Mouse (Mus musculus) gastrocnemius, adult 2 months (tissue): Measurements from ENCODE around the gene 1700029I15Rik. TPM values are rescaled to one million over a fixed set of nuclear protein-coding genes. Genes with fewer than 3 reads are reported as not detected.

Experiments used
- DNase-seq: peaks from one replicate; pipeline ENCODE4 v3.0.0; 2022
- H3K27ac ChIP-seq: fragments of 200-600 bp; 2 replicates; pipeline ENCODE4 v1.8.1; 2022; ENCODE audit warnings: mild to moderate bottlenecking
- H3K4me3 ChIP-seq: fragments of 200-600 bp; 2 replicates; pipeline ENCODE4 v1.8.1; 2022; ENCODE audit warnings: mild to moderate bottlenecking, moderate library complexity
- CTCF ChIP-seq: fragments of 200-600 bp; IDR thresholded peaks from 2 replicates; pipeline ENCODE4 v1.8.1; 2022; ENCODE audit warnings: antibody characterized with exemption, mild to moderate bottlenecking, moderate library complexity
- intact Hi-C: fragments of 180-260 bp; cut with DNase I; formaldehyde crosslinking; loops from one replicate; pipeline ENCODE4 v1.15.1; 2025
- total RNA-seq, 2 experiments: library from RNA; stranded (reverse); gene quantifications; 2 replicates each; pipeline ENCODE4 v1.2.3; 2021

Gene 1700029I15Rik
- total RNA-seq, 2 experiments from 2014 or later, result 0.69 to 1.1 TPM

DNA sequence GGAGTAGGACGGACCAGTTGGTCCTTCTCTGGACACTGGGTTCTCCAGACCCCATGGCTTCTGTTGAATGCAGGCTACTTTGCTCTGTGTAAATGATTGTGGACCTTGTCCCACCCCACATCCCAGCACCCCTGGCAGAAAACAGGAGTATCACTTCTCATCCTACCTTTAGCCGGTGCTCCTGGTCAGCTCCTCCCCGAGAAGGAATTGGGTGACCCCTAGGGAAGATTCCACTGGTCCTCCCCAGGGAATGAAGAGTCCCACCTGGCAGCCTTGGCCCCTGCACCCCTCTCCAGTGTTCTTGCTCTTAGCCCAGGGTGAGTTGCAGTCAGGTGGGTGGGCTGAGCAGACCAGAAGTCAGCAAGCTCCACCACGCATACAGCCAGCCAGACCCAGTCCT, 18.3 kb upstream of the 1700029I15Rik start:
- Histone ChIP-seq H3K27ac (no peak overlapping the region), H3K4me3 (no peak overlapping the region)
- TF ChIP-seq CTCF, result no peak
- no peak for DNase-seq
- intact Hi-C loops, result no loop called here

DNA sequence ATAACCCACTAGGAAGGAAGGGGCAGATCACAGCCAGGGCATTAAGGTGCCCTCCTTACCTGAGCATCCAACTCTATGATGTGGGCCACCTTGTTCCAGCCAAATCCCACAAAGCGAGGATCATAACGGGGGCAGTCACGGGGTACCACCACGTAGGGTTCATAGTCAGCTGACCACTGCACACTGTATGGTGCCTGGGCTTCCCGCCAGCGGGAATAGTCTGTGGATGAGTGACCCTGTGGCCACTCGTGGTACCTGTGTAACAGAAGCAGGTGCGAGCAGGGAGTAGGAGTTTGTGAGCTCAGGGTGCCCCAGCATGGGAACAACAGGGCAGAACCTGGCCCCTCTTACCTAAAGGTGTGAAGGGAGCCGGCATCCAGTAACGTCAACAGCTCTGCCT, 16.8 kb upstream of the 1700029I15Rik start:
- intact Hi-C loops, result no loop called here
- no peak for TF ChIP-seq CTCF
- Histone ChIP-seq H3K27ac (no peak overlapping the region), H3K4me3 (no peak overlapping the region)
- DNase-seq, result no peak

- TF ChIP-seq CTCF, result no peak
- intact Hi-C loops, result no loop called here
- H3K4me3 ChIP-seq, result no peak overlapping the region
- DNase-seq, result no peak
- H3K27ac ChIP-seq, result no peak overlapping the region
These were observed 14.8 kb upstream of the 1700029I15Rik start for GRCm38 (mm10) chr2:92367383-92368029.

- DNase-seq, result no peak
- intact Hi-C loops, result no loop called here
- Histone ChIP-seq H3K4me3 (peak overlapping the region; percentile 61), H3K27ac (no peak overlapping the region)
- TF ChIP-seq CTCF, result no peak
These were observed 12.0 kb upstream of the 1700029I15Rik start for GRCm38 (mm10) chr2:92370375-92370774.

GRCm38 (mm10) chr2:92370821-92371805, 11.2 kb upstream of the 1700029I15Rik start:
- peak overlapping the region; percentile 61 for H3K4me3 ChIP-seq
- peak; percentile 16 for DNase-seq
- intact Hi-C loops, result no loop called here
- TF ChIP-seq CTCF, result no peak
- H3K27ac ChIP-seq, result no peak overlapping the region

- Histone ChIP-seq H3K27ac (peak overlapping the region; percentile 94), H3K4me3 (no peak overlapping the region)
- TF ChIP-seq CTCF, result no peak
- no peak for DNase-seq
- intact Hi-C loops, result no loop called here
These were observed 10.2 kb upstream of the 1700029I15Rik start for GRCm38 (mm10) chr2:92371971-92372690.

GRCm38 (mm10) chr2:92372767-92373436, 9.4 kb upstream of the 1700029I15Rik start:
- TF ChIP-seq CTCF, result no peak
- Histone ChIP-seq H3K27ac (peak overlapping the region; percentile 94), H3K4me3 (no peak overlapping the region)
- intact Hi-C loops, result no loop called here
- peak; percentile 63 for DNase-seq

- intact Hi-C loops, result no loop called here
- Histone ChIP-seq H3K27ac (peak overlapping the region; percentile 94), H3K4me3 (peak overlapping the region; percentile 77)
- DNase-seq, result no peak
- TF ChIP-seq CTCF, result no peak
These were observed 8.9 kb upstream of the 1700029I15Rik start for GRCm38 (mm10) chr2:92373437-92373813.

DNA sequence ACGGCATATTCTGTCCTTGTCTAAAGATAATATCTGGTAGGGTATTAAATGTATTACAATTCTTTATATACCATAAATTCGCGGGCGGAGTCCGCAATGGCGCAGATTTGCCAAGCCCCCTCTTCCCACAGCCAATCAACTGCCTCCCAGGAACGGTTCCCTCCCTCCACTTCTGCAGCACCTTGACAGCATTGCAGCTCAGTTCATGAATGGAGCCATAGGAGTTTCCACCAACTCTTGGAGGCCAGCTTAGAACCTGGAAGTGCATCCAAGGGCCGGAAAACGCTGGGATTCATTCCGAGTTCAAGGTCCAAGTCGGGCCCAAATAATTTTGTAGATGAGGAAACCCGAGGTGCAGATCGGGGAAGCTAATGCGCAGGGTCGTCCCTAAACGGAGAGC, 7.8 kb upstream of the 1700029I15Rik start, which contains the start of the genes Pex16 and Large2:
Gene Pex16, plus strand, starts transcription at position 163 of the 400 bp plus-strand sequence.
Gene Large2, minus strand, starts transcription at position 356 of the 400 bp plus-strand sequence.
- peak within 1 kb of the TSS; percentile 94 for H3K27ac ChIP-seq
- intact Hi-C loops, result loop anchor here (2.0 kb wide), 1 partner anchor 62 kb away; no protein-coding TSS in a partner anchor
- peak; percentile 51 for DNase-seq
- no peak for TF ChIP-seq CTCF
- peak within 1 kb of the TSS; percentile 77 for H3K4me3 ChIP-seq

GRCm38 (mm10) chr2:92375099-92375623, 7.2 kb upstream of the 1700029I15Rik start:
- peak overlapping the region; percentile 77 for H3K4me3 ChIP-seq
- TF ChIP-seq CTCF, result no peak
- intact Hi-C loops, result loop anchor here (2.0 to 5.0 kb wide), 2 partner anchors 47 to 62 kb away; no protein-coding TSS in a partner anchor
- DNase-seq, result peak; percentile 96
- H3K27ac ChIP-seq, result peak overlapping the region; percentile 94

DNA sequence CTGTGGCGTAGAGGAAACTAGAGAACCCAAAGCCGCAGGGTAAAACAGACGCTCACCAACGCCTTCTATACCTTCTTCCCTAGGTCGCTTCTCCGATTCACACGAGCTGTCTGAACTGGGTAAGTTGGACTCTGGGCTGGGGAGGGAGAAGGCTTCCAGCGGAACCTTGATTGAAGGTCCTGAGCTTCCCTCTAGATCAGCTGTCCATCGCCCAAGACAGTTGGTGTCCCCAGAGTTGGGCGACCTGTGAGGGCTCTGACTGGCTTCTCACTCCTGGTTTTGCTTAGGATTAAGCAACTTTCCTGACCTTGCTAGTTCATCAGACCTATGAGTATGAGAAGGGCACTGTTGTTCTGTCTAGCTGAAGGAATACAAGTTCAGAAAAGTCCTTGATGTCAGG, 6.5 kb upstream of the 1700029I15Rik start:
- DNase-seq, result no peak
- intact Hi-C loops, result loop anchor here (2.0 to 5.0 kb wide), 2 partner anchors 47 to 61 kb away; no protein-coding TSS in a partner anchor
- Histone ChIP-seq H3K27ac (peak overlapping the region; percentile 94), H3K4me3 (peak overlapping the region; percentile 77)
- TF ChIP-seq CTCF, result no peak
